Mouse (Mus musculus): Measurements from ENCODE around the gene Fam129a.
A peak's percentile ranks its signal among the peaks of the same experiment; 100 is the strongest.

The Fam129a gene

DNA sequence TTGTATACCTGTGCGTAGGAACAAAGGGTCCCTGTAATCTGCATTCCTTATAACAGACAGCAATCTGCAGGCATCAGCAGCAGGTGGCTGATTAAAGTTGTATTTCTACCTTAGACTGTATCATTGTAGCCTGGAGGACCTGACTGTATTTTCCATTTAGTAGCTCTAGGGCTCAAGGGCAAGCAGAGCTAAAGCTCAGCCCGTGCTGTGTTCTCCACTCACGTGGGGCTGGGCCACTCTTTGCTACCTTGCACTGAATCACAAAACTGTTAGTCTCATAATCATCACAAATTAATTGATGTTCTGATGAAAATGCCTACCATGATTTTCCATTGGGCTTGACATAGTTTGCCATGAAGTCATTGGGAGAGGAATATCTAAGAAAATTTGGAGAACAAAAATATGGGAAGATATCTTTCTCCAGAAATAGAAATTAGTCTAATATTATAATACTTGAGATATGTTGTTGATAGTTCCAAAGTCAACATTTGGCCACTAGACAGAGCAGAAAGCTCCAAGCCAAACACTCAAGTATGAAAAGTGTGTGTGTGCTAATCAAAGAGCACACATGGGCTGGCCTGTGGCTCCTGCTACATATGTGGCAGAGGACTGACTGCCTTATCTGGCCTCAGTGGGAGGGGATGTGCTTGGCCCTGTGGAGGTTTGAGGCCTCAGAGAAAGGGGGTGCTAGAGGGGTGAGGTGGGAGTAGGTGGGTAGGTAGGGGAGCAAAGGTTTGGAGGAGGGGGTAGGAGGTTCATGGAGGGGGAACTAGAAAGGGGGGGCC lies 53.6 kb downstream of the Fam129a start:
- ATAC-seq (ENCODE audit: insufficient number of reproducible peaks, low FRiP score, low TSS enrichment) = no peak

DNA sequence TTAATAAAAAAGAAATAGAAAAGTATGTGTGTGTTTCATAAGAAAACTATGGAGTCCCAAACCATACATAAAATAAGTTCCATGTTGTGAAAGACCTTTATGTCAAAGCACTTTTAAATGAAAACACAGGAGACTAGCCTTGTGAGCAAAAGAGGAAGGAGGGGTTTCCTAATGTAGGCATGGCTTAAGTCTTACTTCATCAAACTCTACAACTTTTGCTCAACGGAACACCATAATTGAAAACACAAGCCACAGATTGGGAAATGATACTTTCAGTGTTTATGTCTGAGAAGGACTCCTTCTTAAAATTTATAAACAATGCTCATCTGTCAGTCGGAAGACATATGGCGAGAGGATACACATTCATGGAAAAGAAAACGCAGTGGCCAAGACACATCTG lies 54.3 kb downstream of the Fam129a start:
- ATAC-seq (ENCODE audit: insufficient number of reproducible peaks, low FRiP score, low TSS enrichment) = no peak

DNA sequence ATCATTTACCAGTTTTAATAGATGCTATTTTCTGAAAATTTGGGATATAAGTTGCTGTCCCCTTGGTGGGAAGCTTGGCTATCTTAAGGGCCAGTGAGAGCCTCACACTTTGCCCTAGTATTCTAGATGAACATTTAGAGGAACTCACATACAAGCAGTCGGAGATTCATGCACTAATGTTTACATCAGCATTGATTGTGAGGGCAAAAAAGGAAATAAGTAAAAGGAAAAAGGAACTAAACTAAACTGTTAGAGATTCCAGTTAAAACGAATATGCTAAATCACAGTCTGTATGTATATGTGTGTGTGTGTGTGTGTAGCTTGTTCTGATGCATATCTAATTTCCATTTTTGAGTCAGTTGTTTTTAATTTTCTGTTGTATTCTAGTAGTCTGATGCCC lies 54.7 kb downstream of the Fam129a start:
- ATAC-seq (ENCODE audit: insufficient number of reproducible peaks, low FRiP score, low TSS enrichment) = no peak

DNA sequence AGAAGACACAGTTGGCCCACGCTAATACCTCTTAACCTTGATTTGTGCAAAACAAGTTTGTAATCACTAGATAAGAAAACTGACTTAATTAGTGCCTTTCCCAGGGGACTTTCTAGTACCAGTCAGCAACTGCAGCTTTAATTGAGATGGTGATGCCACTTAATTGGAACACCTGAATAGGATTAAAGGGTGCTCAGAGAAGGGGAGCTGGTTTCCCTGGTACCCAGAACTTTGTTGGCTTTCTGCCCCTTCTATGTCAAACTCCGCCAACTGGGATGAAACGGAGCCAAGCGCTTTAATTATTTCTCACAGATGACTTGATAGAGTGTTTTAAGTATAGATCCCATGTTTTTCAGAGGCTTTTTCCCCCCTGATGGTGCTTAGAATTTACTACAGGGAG lies 55.6 kb downstream of the Fam129a start:
- ATAC-seq (ENCODE audit: insufficient number of reproducible peaks, low FRiP score, low TSS enrichment) = no peak

DNA sequence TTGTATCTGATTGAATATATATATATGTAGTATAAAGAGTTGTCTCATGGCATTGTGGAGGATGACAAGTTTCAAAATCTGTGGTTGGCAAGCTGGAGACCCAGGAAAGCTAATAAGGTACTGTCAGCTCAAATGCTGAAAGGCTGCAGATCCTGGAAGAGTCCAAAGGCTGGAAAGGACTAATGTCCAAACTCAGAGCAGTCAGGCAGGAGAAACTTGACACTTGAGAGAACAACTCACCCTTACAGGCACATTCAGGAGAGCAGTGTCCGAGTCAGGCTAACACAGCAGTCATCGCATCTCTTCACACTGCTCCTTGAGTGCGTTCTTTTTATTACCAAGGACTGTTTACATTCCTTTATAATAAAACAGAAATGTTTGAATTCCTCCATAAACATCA lies 56.2 kb downstream of the Fam129a start:
- no peak for ATAC-seq (ENCODE audit: insufficient number of reproducible peaks, low FRiP score, low TSS enrichment)

DNA sequence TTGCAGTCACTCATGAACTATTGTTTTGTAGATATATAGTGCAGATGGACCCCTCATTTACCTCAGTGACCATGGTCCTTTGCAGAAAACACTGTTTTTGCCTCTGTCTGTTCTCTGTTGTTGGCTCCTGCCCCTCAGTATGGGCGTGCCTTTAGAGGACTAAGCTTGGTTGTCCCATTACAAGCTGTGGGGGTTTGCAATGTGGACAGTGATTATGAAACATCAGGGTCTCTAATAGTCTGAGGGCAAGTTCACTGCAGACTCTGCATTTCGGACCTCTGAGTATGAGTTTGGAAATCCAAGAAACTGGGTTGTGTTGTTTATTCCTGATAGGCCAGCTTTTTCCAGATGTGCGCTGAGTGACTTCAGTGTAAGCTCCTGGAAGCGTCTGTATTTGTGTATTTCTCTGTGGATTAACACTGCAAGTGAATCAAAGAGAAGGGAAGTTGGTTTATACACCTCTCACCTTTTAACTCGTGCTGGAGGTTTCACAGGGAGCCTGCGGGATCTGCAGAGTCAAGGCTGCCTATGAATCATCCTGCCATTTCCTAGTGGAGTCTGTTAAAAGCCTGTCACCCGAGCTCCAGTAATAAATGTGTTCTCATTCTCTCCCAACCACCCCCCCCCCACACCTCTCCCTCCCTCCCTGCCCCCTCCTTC lies 58.7 kb downstream of the Fam129a start:
- no peak for ATAC-seq (ENCODE audit: insufficient number of reproducible peaks, low FRiP score, low TSS enrichment)

DNA sequence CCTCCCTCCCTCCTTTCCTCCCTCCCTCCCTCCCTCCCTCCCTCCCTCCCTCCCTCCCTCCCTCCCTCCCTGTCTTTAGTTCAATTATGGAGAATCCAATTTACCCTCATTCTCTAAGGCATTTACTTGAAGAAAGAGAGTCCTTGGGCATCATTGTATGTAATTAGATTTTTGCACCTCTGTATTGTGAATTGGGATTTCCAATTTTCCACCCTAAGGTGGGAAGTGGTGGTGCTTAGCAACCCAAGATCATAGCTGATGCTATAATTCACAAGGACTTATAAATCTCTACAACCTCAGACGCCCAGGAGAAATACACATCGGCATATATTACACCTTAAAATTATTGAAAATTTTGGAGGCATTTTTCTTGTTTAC lies 59.3 kb downstream of the Fam129a start:
- ATAC-seq (ENCODE audit: insufficient number of reproducible peaks, low FRiP score, low TSS enrichment) = no peak

DNA sequence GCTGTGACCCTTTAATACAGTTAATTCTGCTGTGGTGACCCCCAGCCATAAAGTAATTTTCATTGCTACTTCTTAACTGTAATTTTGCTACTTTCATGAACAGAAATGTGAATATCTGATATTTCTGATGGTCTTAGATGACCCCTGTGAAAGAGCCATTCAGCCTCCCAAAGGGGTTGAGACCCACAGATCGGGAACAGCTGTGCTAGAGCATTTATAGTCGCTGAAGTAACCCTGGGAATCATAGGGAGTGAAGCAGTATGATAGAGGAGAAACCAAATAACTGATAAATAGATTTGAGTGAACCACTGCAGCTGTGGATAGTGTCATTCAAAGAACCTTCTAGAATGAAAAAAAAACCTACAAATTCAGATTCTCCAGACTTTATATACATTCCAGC lies 60.1 kb downstream of the Fam129a start:
- ATAC-seq (ENCODE audit: insufficient number of reproducible peaks, low FRiP score, low TSS enrichment) = no peak

DNA sequence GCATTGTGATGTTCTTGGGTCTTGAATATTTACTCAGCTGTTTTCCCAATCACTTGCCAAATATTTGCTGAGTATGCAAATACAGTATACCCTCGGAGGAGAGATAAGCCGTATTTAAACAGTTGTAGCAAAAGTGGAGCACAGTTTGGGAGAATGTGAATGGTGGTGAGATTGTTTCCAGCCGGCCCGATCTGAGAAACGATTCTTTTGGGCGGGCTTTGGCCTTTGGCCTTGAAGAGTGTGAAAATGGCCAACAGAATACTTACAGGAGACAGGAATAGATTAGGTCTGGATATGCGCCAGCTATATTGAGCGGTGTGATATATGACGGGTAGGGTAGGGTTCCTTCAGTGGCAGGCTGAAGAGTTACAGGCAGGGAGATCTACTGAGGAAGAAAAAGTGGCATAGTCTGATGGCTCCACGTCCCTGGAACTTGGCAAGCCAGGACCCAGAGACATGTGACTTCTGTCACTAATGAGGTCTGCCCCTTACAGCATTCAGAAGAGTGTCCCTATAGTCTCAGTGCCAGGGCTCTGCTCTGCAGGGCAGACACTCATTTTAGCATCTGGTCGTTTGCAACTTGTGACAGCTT lies 60.8 kb downstream of the Fam129a start:
- ATAC-seq (ENCODE audit: insufficient number of reproducible peaks, low FRiP score, low TSS enrichment) = no peak

DNA sequence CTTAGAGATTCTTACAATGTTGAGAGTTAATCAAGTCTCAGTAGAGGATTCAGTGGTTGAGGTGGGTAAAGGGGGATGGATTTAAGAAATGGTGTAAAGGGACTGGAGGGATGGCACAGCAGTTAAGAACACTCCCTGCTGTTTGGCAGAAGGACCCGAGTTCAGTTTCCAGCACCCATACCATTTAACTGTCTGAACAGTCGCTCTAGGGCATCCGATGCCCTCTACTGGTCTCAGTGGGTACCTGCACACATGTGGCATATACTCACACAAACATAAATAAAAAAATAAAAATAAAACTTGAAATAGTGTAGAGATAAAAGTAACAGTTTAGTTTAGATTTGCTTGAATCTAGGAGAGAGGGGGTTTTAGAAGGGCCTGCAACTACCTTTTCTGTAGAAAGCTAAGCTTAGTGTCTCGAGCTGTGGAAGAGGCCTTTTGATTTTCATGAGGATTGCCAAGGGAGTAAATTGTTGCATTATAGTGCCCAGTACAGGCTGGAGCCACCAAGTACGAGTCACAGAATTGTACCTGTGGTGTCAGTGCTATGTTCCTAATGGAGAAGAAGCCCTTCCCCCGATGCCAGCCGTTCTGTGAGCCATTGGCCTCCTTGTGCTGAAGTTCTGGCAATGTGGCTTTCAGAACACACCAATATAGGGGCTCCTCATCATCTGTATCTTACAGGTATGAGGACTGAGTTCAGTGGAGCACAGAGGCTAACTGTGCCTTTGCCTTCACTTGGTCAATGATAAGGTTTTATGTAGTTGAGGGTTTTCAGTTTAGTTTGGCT lies 61.8 kb downstream of the Fam129a start:
- ATAC-seq (ENCODE audit: insufficient number of reproducible peaks, low FRiP score, low TSS enrichment) = no peak

DNA sequence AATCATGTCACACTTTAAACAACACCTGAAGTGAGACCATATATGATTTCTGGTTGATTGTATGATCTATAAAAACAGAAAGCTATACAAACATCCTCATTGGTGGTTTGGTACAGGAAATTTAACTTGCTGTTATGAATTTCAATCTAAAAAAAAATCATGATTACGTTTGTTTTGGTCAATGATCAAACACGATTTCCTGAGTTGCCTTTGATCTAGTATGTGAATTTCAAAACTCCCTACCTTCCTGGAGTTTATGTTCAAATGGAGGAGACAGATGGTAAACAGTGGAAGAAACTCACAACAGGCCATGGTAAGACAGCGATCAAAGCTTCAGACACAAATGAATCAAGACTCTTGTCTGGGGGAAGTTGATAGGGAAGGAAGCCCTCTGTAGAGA lies 65.7 kb downstream of the Fam129a start:
- ATAC-seq (ENCODE audit: insufficient number of reproducible peaks, low FRiP score, low TSS enrichment) = no peak

DNA sequence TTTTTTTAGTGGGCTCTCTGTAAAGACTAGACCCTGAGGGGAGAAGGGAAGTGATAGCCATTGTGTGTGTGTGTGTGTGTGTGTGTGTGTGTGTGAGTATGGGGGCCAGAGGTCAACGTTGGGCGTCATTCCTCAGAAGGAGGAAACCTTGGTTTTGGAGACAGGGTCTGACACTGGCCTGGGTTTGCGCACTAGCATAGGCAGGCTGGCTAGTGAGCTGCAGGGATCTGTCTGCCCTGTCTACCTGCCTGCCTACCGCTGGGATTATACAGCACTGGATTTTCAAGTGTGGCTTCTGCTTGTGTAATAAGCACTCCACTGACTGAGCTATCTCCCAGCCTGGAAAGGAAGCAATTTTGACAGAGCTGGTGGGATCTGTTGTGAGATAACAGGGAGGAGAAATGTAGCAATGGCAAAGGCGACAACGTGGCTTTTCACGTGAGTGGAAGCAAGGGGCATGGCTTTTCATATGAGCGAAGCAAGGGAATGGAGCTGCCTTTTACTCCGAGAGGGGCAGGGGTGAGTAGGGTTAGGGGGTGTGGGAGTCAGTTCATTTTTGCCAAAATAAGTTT lies 66.5 kb downstream of the Fam129a start:
- ATAC-seq (ENCODE audit: insufficient number of reproducible peaks, low FRiP score, low TSS enrichment) = no peak

DNA sequence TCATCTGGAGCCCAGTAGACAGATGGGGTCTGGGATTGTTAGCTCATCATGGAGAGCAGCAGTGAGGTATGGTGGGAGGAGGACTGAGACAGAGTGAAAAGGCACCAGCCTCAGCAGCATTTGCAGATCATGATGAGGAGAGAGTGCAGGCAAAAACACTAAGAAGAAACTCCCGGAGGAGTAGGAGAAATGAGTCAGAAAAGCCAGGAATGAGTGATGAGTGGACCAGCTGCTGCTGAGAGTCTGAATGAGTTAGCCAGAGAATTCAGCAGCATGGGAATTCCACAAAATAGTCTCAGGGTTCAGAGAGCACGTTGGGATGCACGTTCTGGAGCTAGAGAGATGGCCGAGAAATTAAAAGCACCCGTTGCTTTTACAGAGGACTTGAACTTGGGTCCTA lies 67.4 kb downstream of the Fam129a start:
- no peak for ATAC-seq (ENCODE audit: insufficient number of reproducible peaks, low FRiP score, low TSS enrichment)

DNA sequence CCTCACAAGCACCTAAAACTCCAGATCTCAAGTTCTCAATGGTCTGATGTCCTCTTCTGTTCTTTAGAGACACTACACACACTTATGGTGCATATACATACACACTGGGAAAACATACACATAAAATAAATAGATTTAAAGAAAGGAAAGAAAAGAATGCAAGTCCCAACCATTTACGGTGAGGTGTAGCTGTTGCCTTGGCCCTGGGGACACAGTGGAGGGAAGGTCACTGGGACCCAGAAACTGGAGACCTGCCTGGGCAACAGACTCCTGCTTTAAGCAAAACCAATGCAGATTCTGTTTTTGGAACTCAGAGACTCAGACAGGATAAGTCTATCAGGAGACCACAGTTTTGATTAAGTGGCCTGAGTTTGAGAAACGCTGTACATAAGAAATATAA lies 67.8 kb downstream of the Fam129a start:
- ATAC-seq (ENCODE audit: insufficient number of reproducible peaks, low FRiP score, low TSS enrichment) = no peak

DNA sequence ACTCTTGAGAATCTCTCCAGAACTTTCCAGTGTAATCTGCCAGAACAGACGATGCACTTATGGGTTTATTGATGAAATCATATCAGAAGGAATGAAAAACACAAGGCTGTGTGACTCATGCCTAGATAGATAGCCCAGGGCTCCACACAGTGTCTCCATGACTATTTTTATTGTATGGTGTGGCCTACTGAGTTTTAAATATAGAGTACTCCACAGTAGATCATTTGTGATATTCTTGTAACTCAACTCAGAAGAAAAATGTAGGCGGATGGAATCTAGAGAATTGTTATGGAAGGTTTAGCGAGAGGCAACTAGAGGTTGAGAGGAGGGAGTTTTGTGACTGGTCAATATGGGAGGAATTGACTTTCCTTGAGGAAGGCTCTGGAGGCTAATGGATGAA lies 75.4 kb downstream of the Fam129a start:
- ATAC-seq (ENCODE audit: insufficient number of reproducible peaks, low FRiP score, low TSS enrichment) = no peak

DNA sequence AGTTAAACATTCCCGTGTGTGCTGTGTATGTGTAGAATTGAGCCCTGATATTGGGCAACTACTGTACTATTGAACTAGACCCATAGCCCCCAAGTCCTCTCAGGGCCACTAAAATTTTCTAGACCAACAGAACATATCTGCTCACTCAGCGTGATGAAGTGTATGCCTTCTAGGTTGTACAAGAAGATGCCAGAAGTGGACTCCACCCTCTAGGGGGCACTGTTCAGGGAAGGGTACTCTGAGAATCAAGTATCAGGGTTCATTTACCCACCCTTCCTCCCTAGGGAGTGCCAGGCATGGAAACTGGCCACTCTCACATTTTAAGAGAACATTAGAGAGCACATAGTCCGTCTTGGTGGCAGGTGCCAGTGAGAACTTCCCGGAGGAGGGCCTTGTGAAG lies 77.1 kb downstream of the Fam129a start:
- no peak for ATAC-seq (ENCODE audit: insufficient number of reproducible peaks, low FRiP score, low TSS enrichment)

DNA sequence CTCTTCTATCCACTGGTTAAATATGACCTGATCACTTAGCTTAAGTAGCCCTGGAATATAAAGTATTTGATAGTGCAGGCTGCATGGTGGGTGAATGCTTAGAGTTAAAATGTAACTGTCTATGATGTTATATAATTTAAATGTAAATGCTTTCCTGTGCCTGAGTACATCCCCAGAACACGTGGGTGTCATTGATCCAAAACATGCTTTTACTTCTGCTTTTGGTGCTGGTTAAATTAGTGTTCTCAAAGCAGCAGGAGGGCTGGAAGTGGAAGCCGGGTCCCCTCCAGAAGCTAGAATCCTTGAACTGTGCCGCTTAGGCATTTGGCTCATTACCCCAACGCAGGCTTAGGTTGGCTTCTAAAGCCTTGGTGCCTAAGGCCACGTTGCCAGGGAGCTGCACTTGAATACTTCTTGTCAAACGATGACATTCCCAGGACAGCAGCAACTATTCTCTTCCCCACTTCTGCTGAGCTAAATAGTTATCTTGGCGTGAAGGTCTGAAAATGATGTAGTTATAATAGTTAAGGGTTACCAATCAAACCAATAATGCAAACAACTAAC lies 86.1 kb downstream of the Fam129a start:
- no peak for ATAC-seq (ENCODE audit: insufficient number of reproducible peaks, low FRiP score, low TSS enrichment)

DNA sequence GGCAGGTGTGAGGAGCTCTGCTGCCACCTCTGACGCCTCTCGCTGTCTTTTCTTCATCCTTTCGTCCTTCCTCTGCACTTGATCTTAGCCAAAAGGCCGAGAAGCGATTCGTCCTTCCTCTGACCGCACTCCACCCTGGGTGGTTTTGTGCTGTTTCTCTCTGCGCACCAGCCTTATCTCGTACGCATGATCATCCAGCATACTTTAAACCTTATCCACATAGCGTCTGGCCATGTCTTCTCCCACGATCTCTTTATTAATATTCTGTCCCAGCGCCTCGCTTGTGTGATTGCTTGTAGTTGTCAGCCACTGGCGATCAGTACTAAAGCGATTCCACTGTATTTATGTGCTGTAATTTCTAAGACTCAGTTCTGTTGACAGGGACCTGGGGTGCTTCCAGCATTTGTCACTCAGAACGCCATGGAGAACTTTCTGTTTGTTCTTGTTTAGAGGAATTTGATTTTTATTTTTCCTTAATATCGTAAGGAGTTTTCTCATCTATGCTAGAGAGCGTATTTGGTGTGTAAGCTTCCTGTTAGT lies 87.4 kb downstream of the Fam129a start:
- 0 out of 2 replicates have a peak, but pooled peaks have one; percentile 42 for ATAC-seq (ENCODE audit: insufficient number of reproducible peaks, low FRiP score, low TSS enrichment)

DNA sequence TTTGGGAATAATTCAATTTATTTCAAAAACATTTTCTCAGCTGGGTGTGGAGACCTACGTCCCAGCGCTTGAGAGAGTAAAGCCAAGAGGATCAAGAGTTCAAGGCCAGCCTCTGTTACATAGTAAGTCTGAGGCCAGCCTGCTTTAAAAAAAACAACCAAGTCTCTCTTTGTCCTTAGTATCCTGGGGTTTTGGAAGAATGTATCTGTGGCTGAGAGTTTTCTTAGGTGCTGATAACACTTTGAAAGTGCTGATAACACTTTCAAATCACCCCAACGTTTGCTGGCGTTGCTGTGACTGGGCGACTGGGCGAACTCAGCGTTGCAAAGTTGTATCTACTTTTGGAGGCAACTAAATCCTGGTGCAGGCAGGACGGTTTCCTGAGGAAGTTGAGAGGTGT lies 88.7 kb downstream of the Fam129a start:
- ATAC-seq (ENCODE audit: insufficient number of reproducible peaks, low FRiP score, low TSS enrichment) = no peak

DNA sequence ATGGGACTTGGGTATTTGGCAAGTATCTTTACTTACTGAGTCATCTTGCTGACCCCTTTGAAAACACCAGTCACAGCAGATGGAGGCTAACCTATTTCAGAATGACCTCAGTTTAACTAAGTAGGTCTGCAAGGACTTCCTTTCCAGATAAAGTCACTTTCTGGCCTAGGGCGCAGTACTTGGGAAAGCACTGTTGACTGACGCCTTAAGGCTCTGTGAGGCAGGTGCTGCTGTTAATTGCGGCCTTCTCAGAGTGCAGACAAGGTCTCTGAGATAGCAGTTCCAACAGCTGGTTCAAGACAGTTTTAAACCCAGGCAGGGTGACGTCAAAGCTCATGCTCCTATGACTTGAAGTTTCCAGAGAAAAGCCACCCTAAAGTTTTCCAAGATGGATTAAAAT lies 89.3 kb downstream of the Fam129a start:
- ATAC-seq (ENCODE audit: insufficient number of reproducible peaks, low FRiP score, low TSS enrichment) = no peak
